Mouse (Mus musculus) mouse embryonic stem cell (cell line): Measurements from ENCODE around the gene Fxr1.

Experiments used
- in situ Hi-C, 2 experiments: fragments of 300-500 bp; cut with MboI; formaldehyde crosslinking; loops; 1 replicate in 1 of 2; 3 replicates in 1 of 2; pipeline ENCODE4 v1.14.3; 2019 to 2020; ENCODE audit warnings: low sequenced_read_pairs in 2 of 2, low pct_unique_long_range_greater_than_20kb in 1 of 2, mixed read lengths in 1 of 2; ENCODE audit not compliant: unreplicated experiment in 1 of 2

Fxr1 gene

DNA sequence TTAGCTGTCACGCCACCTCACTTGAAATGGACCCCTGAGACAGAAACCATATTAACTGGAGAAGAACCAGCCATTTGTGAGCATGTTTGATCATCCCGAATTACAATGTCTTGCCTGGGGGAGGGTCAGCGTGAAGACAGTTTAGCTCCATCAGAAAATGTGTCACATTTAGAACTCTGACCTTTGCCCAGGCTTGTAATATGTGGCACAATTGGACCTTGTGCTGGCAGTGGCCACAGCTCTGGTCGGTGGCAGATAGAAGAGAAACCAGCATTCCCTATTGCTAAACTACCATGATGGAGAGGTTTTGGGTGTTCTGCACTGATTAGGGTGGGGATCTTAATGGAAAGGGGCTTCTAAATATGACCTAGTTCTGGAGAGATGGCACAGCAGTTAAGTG is 100.1 kb downstream of the Fxr1 start:
- in situ Hi-C loops, result no loop called here
